Mouse (Mus musculus) intestine, embryonic 14.5 days (tissue): ENCODE measurements around the gene Tmed9. TPM values are rescaled to one million over a fixed set of nuclear protein-coding genes. Genes with fewer than 3 reads are reported as not detected.

Source experiments
- ATAC-seq: fragments of 200-750 bp; cut with Nextera tagmentation; replicated peaks from 2 replicates; pipeline ENCODE4 v1.8.0; 2017; ENCODE audit warnings: low read depth, moderate number of reproducible peaks, moderate TSS enrichment, moderate library complexity; ENCODE audit not compliant: low FRiP score, low TSS enrichment
- DNase-seq: peaks from one replicate; pipeline ENCODE4 v3.0.0-alpha.2; 2018; ENCODE audit warnings: low spot score
- H3K27ac ChIP-seq: fragments of 300-500 bp; sonication (generic); 2 replicates; pipeline ENCODE4 v1.5.1; 2014; ENCODE audit warnings: low read depth, mild to moderate bottlenecking, control low read depth
- H3K27me3 ChIP-seq: fragments of 300-500 bp; sonication (generic); replicated peaks from 2 replicates; pipeline ENCODE4 v1.6.1; 2014; ENCODE audit warnings: low read length, control low read depth; ENCODE audit not compliant: control insufficient read depth, insufficient read depth
- H3K36me3 ChIP-seq: fragments of 300-500 bp; sonication (generic); 2 replicates; pipeline ENCODE4 v1.6.1; 2014; ENCODE audit warnings: low read length, control low read depth; ENCODE audit not compliant: control insufficient read depth, insufficient read depth
- H3K4me1 ChIP-seq: fragments of 300-500 bp; sonication (generic); replicated peaks from 2 replicates; pipeline ENCODE4 v1.6.1; 2014; ENCODE audit warnings: low read length, control low read depth, mixed read lengths; ENCODE audit not compliant: control insufficient read depth, insufficient read depth
- H3K4me2 ChIP-seq: fragments of 300-500 bp; sonication (generic); 2 replicates; pipeline ENCODE4 v1.6.1; 2014; ENCODE audit warnings: low read length
- H3K4me3 ChIP-seq: fragments of 300-500 bp; sonication (generic); 2 replicates; pipeline ENCODE4 v1.5.1; 2014; ENCODE audit warnings: low read depth, low read length, control low read depth, mixed read lengths
- H3K9ac ChIP-seq: fragments of 300-500 bp; sonication (generic); 2 replicates; pipeline ENCODE4 v1.6.1; 2014; ENCODE audit warnings: mild to moderate bottlenecking, low read length
- H3K9me3 ChIP-seq: fragments of 300-500 bp; sonication (generic); 2 replicates; pipeline ENCODE4 v1.6.1; 2016; ENCODE audit warnings: low read length, control low read depth; ENCODE audit not compliant: control insufficient read depth
- WGBS: fragments of 180-500 bp; shearing (Covaris S2); extraction: QIAGEN DNeasy Blood & Tissue Kit; methylation state at CpG from one replicate; pipeline ENCODE4 v1.1.7; 2014; 5-methylcytosine and 5-hydroxymethylcytosine counted together
- polyA plus RNA-seq: library from polyadenylated mRNA; unstranded; fragments of >200 nt; fragmentation: Nextera tagmentation; extraction: Ambion mirVana; gene quantifications from 2 replicates; pipeline ENCODE4 v1.2.1, GENCODE M21; 2014

The Tmed9 gene
- polyA plus RNA-seq, 1 experiment from 2014 or later: 59.9 TPM

DNA sequence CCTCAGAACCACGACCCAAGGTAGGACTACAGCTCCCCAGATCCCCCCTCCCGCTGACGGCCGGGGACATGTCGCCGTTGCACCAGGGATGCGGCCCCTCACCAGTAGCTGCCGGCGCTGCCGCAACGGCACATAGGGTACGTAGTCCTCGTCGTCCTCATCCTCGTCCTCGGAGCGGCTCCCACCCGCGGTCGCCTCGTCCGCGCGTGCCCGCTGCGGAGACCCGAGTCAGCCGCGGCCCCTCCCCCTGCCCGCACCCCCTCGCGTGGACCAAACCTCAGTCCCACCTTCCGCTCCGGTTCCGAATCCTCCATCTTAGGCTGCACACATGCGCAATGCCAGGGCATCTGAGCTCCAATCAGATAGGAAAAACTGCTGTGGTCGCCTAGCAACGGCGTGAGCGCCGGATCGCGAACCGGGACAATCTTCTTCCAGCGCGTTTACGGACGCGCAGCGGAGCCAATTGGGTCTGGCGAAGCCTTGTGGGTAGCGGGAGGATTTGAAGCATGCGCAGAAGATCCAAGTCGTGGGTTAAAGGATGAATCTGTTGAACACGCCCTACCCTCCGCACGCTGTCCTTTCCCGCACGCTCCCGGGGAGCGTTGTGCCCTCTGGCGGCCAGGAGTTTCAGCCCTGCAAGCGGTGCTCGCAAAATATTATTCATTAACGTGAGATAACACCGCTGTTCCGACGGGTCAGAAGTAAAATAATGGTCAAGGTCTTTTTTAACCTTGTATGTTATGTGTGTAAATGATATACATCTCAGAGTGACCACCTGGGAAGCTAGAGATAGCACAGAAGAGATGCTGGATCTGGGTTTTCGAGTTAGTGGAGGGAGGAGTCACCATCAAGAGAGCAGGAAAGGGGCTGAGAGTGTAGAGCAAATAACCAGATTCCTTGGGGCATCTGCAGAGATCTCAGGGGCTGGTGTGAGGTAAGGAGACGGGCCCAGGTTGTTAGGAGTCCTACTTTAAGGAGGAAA, 37.0 kb upstream of the Tmed9 start, which contains the start of gene Ddx41:
Ddx41 (minus strand) TSS at position 465 of the 982 bp plus-strand sequence.
- under 1% methylated on average over 70 of the region's 70 CpGs for WGBS
- peak; percentile 98 for ATAC-seq
- Histone ChIP-seq H3K9me3 (no peaks in the 10 kb centered on the region), H3K36me3 (peaks cover 71% of the 10 kb centered on the region), H3K4me2 (peak within 1 kb of the TSS; percentile 70), H3K4me3 (peak within 1 kb of the TSS; percentile 83), H3K27ac (no peak within 1 kb of the TSS; the same call in 1 of the 2 replicates), H3K27me3 (no peaks in the 10 kb centered on the region), H3K4me1 (0 out of 2 replicates have a peak, but pooled peaks cover 4% of the 10 kb centered on the region), H3K9ac (peak within 1 kb of the TSS; percentile 69)
- peak; percentile 99 for DNase-seq

DNA sequence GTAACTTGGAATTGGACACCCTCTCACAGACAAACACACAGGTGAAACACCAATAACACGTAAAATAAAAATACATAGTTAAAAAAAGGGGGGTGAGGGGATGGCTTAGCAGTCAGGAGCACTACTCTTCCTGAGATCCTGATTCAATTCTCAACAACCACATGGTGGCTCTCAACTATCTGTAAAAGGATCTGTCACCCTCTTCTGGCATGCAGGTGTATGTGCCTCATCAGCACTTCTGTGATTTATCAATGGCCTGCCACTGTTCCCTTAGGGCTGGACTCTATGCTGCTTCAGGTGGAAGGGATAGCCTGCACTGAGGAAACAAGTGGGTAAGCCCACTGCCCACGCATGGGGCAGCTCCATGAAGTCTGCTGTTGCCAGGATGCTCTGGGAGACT, 32.6 kb upstream of the Tmed9 start:
- ATAC-seq (no peak), DNase-seq (no peak)
- no peaks in the 10 kb centered on the region for H3K9me3 ChIP-seq
- no peaks in the 10 kb centered on the region for H3K27me3 ChIP-seq
- H3K4me2 ChIP-seq: no peak overlapping the region
- 90% methylated on average over 2 of the region's 2 CpGs for WGBS
- H3K9ac ChIP-seq: no peak overlapping the region
- H3K4me3 ChIP-seq: no peak overlapping the region
- H3K4me1 ChIP-seq: no peaks in the 10 kb centered on the region
- peaks cover 84% of the 10 kb centered on the region for H3K36me3 ChIP-seq
- H3K27ac ChIP-seq: no peak overlapping the region

DNA sequence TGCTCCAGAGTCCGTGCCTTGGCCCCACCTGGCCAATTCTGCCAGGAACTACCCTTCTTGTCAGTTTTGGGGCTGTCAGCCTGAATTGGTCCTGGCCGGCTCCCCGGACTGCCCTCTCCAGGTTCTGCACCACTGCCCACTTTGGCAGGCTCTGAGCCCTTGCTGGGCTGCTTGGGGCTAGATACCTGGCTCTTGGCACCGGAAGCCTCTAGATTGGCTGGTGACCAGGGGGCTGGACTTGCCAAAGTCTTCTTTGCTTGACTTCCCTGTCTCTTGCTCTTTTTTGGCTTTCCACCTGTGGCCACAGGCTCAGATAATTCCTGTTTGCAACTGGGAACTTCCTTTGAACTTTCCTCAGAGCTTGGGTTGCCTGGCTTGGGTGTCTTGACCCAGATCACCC, 30.6 kb upstream of the Tmed9 start:
- Histone ChIP-seq H3K4me3 (no peak overlapping the region), H3K27me3 (no peaks in the 10 kb centered on the region), H3K9me3 (no peaks in the 10 kb centered on the region), H3K4me1 (no peaks in the 10 kb centered on the region), H3K4me2 (no peak overlapping the region), H3K36me3 (peaks cover 98% of the 10 kb centered on the region), H3K9ac (no peak overlapping the region), H3K27ac (no peak overlapping the region)
- no peak for ATAC-seq
- WGBS: 97% methylated on average over 4 of the region's 4 CpGs
- DNase-seq: no peak

- Histone ChIP-seq H3K36me3 (peaks cover 98% of the 10 kb centered on the region), H3K27ac (no peak overlapping the region), H3K4me1 (no peaks in the 10 kb centered on the region), H3K4me2 (no peak overlapping the region), H3K27me3 (no peaks in the 10 kb centered on the region), H3K9me3 (no peaks in the 10 kb centered on the region), H3K9ac (no peak overlapping the region), H3K4me3 (no peak overlapping the region)
- WGBS: 93% methylated on average over 8 of the region's 8 CpGs
- ATAC-seq: no peak
- no peak for DNase-seq
Observed at GRCm38 (mm10) chr13:55543447-55543846, 30.1 kb upstream of the Tmed9 start.

- Histone ChIP-seq H3K9me3 (no peaks in the 10 kb centered on the region), H3K4me2 (no peak overlapping the region), H3K4me1 (no peaks in the 10 kb centered on the region), H3K36me3 (peaks cover 98% of the 10 kb centered on the region), H3K9ac (no peak overlapping the region), H3K4me3 (no peak overlapping the region), H3K27ac (no peak overlapping the region), H3K27me3 (no peaks in the 10 kb centered on the region)
- no peak for DNase-seq
- ATAC-seq: no peak
- 87% methylated on average over 6 of the region's 6 CpGs for WGBS
Observed at GRCm38 (mm10) chr13:55544792-55545191, 28.7 kb upstream of the Tmed9 start.

DNA sequence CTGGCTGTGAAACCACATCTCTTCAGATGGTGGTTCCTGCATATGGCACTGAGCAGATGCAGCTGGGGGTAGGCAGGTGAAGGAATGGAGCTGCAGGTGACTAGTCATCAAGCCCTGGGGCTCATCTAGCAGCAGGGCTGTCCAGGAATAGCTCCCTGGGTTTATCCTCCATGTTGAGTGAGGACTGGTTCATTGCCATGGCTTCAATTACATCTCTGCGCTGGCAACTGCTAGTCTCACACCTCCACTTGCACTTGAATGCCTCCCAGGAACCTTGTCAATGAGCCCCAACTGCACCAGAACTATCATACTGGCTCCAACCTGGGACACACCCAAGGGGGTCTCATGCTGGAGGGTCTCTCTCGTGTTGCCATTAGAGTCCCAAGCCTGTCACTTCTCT, 25.6 kb upstream of the Tmed9 start:
- 93% methylated on average over 2 of the region's 2 CpGs for whole genome bisulfite sequencing
- peaks cover 92% of the 10 kb centered on the region for H3K36me3 ChIP-seq
- ATAC-seq: no peak

DNA sequence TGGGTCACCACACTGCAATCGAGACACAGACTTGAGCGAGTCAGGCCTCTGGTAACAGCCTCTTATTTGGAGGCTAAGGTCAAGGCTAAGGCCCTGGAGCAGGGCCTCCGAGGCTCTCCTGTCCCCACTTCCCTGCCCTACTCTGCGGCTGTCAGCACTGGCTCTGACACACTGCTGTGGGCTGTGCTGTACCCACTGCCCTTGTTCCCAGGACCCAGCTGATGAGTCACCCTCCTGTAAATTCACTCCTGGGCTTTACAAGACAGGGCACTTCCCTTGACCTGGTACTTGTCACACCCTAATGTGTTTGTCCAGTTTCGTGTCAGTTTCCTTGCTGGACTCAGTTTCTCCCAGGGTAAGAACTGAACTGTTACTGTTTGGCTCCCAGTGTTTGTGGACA, 25.1 kb upstream of the Tmed9 start:
- H3K4me2 ChIP-seq: no peak overlapping the region
- no peak for ATAC-seq
- H3K4me1 ChIP-seq: no peaks in the 10 kb centered on the region
- no peak for DNase-seq
- no peak overlapping the region for H3K4me3 ChIP-seq
- H3K27me3 ChIP-seq: no peaks in the 10 kb centered on the region
- 89% methylated on average over 5 of the region's 5 CpGs for WGBS
- H3K9ac ChIP-seq: no peak overlapping the region
- H3K36me3 ChIP-seq: peaks cover 92% of the 10 kb centered on the region
- H3K9me3 ChIP-seq: no peaks in the 10 kb centered on the region
- H3K27ac ChIP-seq: no peak overlapping the region

More for the DNA sequence above, 25.6 kb upstream of the Tmed9 start:
- H3K27me3 ChIP-seq: no peaks in the 10 kb centered on the region
- H3K9ac ChIP-seq: no peak overlapping the region
- DNase-seq: no peak
- H3K27ac ChIP-seq: no peak overlapping the region
- no peak overlapping the region for H3K4me3 ChIP-seq
- H3K4me2 ChIP-seq: no peak overlapping the region
- no peaks in the 10 kb centered on the region for H3K4me1 ChIP-seq
- H3K9me3 ChIP-seq: no peaks in the 10 kb centered on the region

DNA sequence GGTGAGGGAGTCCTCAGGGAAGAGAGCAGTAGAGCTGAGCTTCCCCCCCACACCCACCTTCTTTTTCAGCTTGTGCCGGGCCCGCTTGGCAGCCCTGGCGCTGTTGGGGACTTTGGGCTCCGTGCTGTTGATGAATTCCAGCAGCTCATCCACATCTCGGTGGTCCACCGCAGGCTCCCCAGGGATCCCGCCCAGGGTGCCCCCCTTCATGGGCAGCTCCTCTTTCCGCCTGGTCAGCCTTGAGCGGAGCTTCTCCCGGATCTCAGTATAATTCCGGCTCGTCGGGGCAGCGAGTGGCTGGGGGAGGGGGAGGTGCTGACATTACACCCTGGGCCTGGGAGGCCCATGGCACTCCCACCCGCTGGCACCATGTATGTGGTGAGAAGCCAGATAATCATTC, 24.5 kb upstream of the Tmed9 start:
- no peak overlapping the region for H3K9ac ChIP-seq
- no peak overlapping the region for H3K4me2 ChIP-seq
- no peaks in the 10 kb centered on the region for H3K9me3 ChIP-seq
- no peak overlapping the region for H3K4me3 ChIP-seq
- no peaks in the 10 kb centered on the region for H3K27me3 ChIP-seq
- WGBS: 92% methylated on average over 15 of the region's 15 CpGs
- DNase-seq (no peak), ATAC-seq (no peak)
- H3K4me1 ChIP-seq: no peaks in the 10 kb centered on the region
- peaks cover 92% of the 10 kb centered on the region for H3K36me3 ChIP-seq
- no peak overlapping the region for H3K27ac ChIP-seq

- no peaks in the 10 kb centered on the region for H3K27me3 ChIP-seq
- H3K4me3 ChIP-seq: no peak overlapping the region
- no peak overlapping the region for H3K9ac ChIP-seq
- H3K9me3 ChIP-seq: no peaks in the 10 kb centered on the region
- no peaks in the 10 kb centered on the region for H3K4me1 ChIP-seq
- ATAC-seq (no peak), DNase-seq (no peak)
- H3K27ac ChIP-seq: no peak overlapping the region
- H3K4me2 ChIP-seq: no peak overlapping the region
- H3K36me3 ChIP-seq: peaks cover 55% of the 10 kb centered on the region
- WGBS: 91% methylated on average over 9 of the region's 9 CpGs
Observed at GRCm38 (mm10) chr13:55555921-55556320, 17.6 kb upstream of the Tmed9 start.
